ENCODE assay signal across 15 mouse cellular contexts in the genomic region with DNA sequence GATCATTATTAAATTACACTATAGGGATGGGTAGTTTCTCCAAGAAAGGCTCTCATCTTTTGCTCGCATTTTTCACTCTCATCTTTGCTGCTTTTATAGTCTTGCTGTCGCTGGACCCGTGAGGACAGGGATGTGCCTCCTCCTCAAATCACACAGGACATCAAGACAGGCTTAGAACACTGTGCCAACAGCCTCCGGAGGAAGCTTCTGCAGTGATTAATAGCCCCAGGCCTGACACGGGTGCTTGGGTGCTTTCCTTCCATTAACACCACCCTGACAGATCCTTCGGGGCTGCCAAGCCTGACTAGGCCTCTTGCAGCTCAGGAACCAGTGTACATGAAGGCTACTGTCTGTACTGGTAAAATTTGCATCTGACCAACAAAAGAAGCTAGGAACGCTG.
"Had no signal": no experiment of that assay in that cellular context is flagged by ENCODE, and none has a peak within 500 bp of the region (broad histone marks: within the 10 kb centered on the region; RNA-seq: fewer than 3 reads in every experiment).

No protein-coding gene starts in this region.

- H3K9me3 ChIP-seq: hindbrain, embryonic 15.5 days; limb, embryonic 13.5 days; liver, embryonic 15.5 days; lung, embryonic 15.5 days; midbrain, embryonic 13.5 days; stomach, embryonic 15.5 days had no signal

- H3K36me3 ChIP-seq: hindbrain, embryonic 15.5 days; limb, embryonic 13.5 days; liver, embryonic 15.5 days; lung, embryonic 15.5 days; midbrain, embryonic 13.5 days; stomach, embryonic 15.5 days had no signal

- DNase-seq: layer of hippocampus, adult 9-11 months; layer of hippocampus, postnatal 36 days; left cerebral cortex, postnatal 4 days; lung, postnatal 36 days; right cerebral cortex, postnatal 14 days; thymus, adult 2 months; thymus, postnatal 25 days had no signal

- H3K4me2 ChIP-seq: hindbrain, embryonic 15.5 days; limb, embryonic 13.5 days; liver, embryonic 11.5 days; liver, embryonic 15.5 days; lung, embryonic 15.5 days; midbrain, embryonic 13.5 days; stomach, embryonic 15.5 days had no signal

- H3K4me3 ChIP-seq: hindbrain, embryonic 15.5 days; limb, embryonic 13.5 days; liver, embryonic 15.5 days; lung, embryonic 15.5 days; midbrain, embryonic 13.5 days; stomach, embryonic 15.5 days had no signal

- H3K27ac ChIP-seq: hindbrain, embryonic 15.5 days; limb, embryonic 13.5 days; liver, embryonic 15.5 days; lung, embryonic 15.5 days; midbrain, embryonic 13.5 days; stomach, embryonic 15.5 days had no signal

- ATAC-seq: intestine, embryonic 16.5 days; midbrain, embryonic 13.5 days had no signal

- H3K4me1 ChIP-seq: stomach, embryonic 15.5 days had no signal

- H3K9ac ChIP-seq: hindbrain, embryonic 15.5 days; limb, embryonic 13.5 days; liver, embryonic 15.5 days; lung, embryonic 15.5 days; midbrain, embryonic 13.5 days; stomach, embryonic 15.5 days had no signal

- H3K27me3 ChIP-seq: hindbrain, embryonic 15.5 days; limb, embryonic 13.5 days; liver, embryonic 15.5 days; lung, embryonic 15.5 days; midbrain, embryonic 13.5 days; stomach, embryonic 15.5 days had no signal
